Mouse (Mus musculus) stomach, embryonic 16.5 days (tissue): ENCODE measurements around the gene Cd163l1. TPM values are rescaled to one million over a fixed set of nuclear protein-coding genes. Genes with fewer than 3 reads are reported as not detected.

Experiments
- ATAC-seq: fragments of 200-750 bp; cut with Nextera tagmentation; 2 replicates; pipeline ENCODE4 v1.8.0; 2017; ENCODE audit warnings: moderate number of reproducible peaks, moderate TSS enrichment; ENCODE audit not compliant: insufficient read depth, low FRiP score
- H3K27ac ChIP-seq: fragments of 300-500 bp; sonication (generic); 2 replicates; pipeline ENCODE4 v1.5.1; 2014; ENCODE audit warnings: low read length
- H3K27me3 ChIP-seq: fragments of 300-500 bp; sonication (generic); 2 replicates; pipeline ENCODE4 v1.6.1; 2014; ENCODE audit warnings: low read length, control low read depth, mixed read lengths; ENCODE audit not compliant: control insufficient read depth, insufficient read depth
- H3K36me3 ChIP-seq: fragments of 300-500 bp; sonication (generic); 2 replicates; pipeline ENCODE4 v1.6.1; 2014; ENCODE audit warnings: low read length; ENCODE audit not compliant: control insufficient read depth, insufficient read depth
- H3K4me1 ChIP-seq: fragments of 300-500 bp; sonication (generic); 2 replicates; pipeline ENCODE4 v1.6.1; 2014; ENCODE audit warnings: low read length, control low read depth, mixed read lengths; ENCODE audit not compliant: control insufficient read depth, insufficient read depth
- H3K4me2 ChIP-seq: fragments of 300-500 bp; sonication (generic); 2 replicates; pipeline ENCODE4 v1.6.1; 2014; ENCODE audit warnings: low read depth, low read length, mixed read lengths
- H3K4me3 ChIP-seq: fragments of 300-500 bp; sonication (generic); replicated peaks from 2 replicates; pipeline ENCODE4 v1.5.1; 2014; ENCODE audit warnings: mild to moderate bottlenecking, low read length
- H3K9ac ChIP-seq: fragments of 300-500 bp; sonication (generic); 2 replicates; pipeline ENCODE4 v1.6.1; 2014; ENCODE audit warnings: low read length
- H3K9me3 ChIP-seq: fragments of 300-500 bp; sonication (generic); replicated peaks from 2 replicates; pipeline ENCODE4 v1.6.1; 2016; ENCODE audit warnings: low read length, control low read depth; ENCODE audit not compliant: control insufficient read depth
- WGBS: fragments of 180-500 bp; shearing (Covaris S2); extraction: QIAGEN DNeasy Blood & Tissue Kit; methylation state at CpG from one replicate; pipeline ENCODE4 v1.1.7; 2014; 5-methylcytosine and 5-hydroxymethylcytosine counted together
- polyA plus RNA-seq: library from polyadenylated mRNA; unstranded; fragments of >200 nt; fragmentation: Nextera tagmentation; extraction: Ambion mirVana; gene quantifications from 2 replicates; pipeline ENCODE4 v1.2.1, GENCODE M21; 2015

Cd163l1 gene
- polyA plus RNA-seq, 1 experiment from 2014 or later, result 0.10 TPM

DNA sequence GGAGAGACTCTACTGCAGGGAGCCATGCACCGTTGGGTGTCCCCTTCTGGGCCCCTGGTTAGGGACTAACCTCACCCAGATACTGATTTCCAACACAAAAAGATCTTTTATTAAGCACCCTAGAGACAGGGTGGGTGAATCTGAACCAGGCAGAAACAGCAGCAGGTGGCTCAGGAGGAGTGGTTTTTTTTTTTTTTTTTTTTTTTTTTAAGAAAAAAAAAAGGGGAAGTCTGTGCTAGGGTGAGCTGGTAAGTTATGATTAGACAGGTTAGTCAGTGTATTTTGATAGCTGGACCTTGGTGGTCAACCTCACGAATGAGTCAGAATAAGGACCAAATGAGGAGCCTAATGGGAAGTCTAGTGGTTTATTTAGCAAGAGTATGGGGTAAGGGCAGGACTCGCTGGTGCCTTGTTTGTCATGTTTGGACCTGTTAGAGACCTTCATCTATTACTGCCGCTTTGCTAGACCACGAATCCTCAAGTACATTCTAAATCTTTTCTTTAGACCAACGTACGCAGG, 35.8 kb downstream of the Cd163l1 start:
- 77% methylated on average over 7 of the region's 7 CpGs for WGBS
- Histone ChIP-seq H3K27me3 (no peaks in the 10 kb centered on the region), H3K4me1 (no peaks in the 10 kb centered on the region), H3K4me2 (no peak overlapping the region), H3K9me3 (no peaks in the 10 kb centered on the region), H3K36me3 (no peaks in the 10 kb centered on the region), H3K4me3 (no peak overlapping the region), H3K27ac (no peak overlapping the region), H3K9ac (no peak overlapping the region)
- no peak for ATAC-seq

Other genes starting within 250 kb of the Cd163l1 start
- 0.24 and 0.34 TPM in 2 replicates for gene 6430531B16Rik, start 239.5 kb upstream of the Cd163l1 start, polyA plus RNA-seq
- gene Adam8, start 225.7 kb upstream of the Cd163l1 start, polyA plus RNA-seq, result 3.0 and 4.1 TPM in 2 replicates
- gene Zfp511, start 181.9 kb upstream of the Cd163l1 start, polyA plus RNA-seq, result 34.1 and 35.0 TPM in 2 replicates
- 40.5 and 42.3 TPM in 2 replicates for gene Tubgcp2, start 181.6 kb upstream of the Cd163l1 start, polyA plus RNA-seq
- 0.05 TPM in 1 of 2 replicates, not detected in the other for gene Msx3, start 169.2 kb upstream of the Cd163l1 start, polyA plus RNA-seq
- 3.7 and 5.6 TPM in 2 replicates for gene Caly, start 135.7 kb upstream of the Cd163l1 start, polyA plus RNA-seq
- gene Prap1, start 124.9 kb upstream of the Cd163l1 start, polyA plus RNA-seq, result 139 and 141 TPM in 2 replicates
- gene Fuom, start 115.8 kb upstream of the Cd163l1 start, polyA plus RNA-seq, result 37.0 and 38.7 TPM in 2 replicates
- 31.4 and 31.9 TPM in 2 replicates for gene Paox, start 102.5 kb upstream of the Cd163l1 start, polyA plus RNA-seq
- 156 and 158 TPM in 2 replicates for gene Echs1, start 101.8 kb upstream of the Cd163l1 start, polyA plus RNA-seq
- 20.2 and 22.8 TPM in 2 replicates for gene Mtg1, start 80.7 kb upstream of the Cd163l1 start, polyA plus RNA-seq
- gene Sprn, start 63.4 kb upstream of the Cd163l1 start, polyA plus RNA-seq, result 0.96 and 1.1 TPM in 2 replicates
- gene Olfr522, start 53.5 kb upstream of the Cd163l1 start, polyA plus RNA-seq, result not detected in 2 replicates
- gene Olfr523, start 45.0 kb upstream of the Cd163l1 start, polyA plus RNA-seq, result not detected in 2 replicates
- not detected in 2 replicates for gene Olfr524, start 12.3 kb upstream of the Cd163l1 start, polyA plus RNA-seq
- gene 5830411N06Rik, start 29.0 kb downstream of the Cd163l1 start, polyA plus RNA-seq, result not detected in 2 replicates
- gene Olfr525, start 102.6 kb downstream of the Cd163l1 start, polyA plus RNA-seq, result not detected in 2 replicates
- not detected in 2 replicates for gene Olfr527, start 115.8 kb downstream of the Cd163l1 start, polyA plus RNA-seq
- not detected in 2 replicates for gene Olfr60, start 143.4 kb downstream of the Cd163l1 start, polyA plus RNA-seq
- gene Olfr530, start 158.1 kb downstream of the Cd163l1 start, polyA plus RNA-seq, result not detected in 2 replicates
- gene Olfr531, start 184.7 kb downstream of the Cd163l1 start, polyA plus RNA-seq, result not detected in 2 replicates
- not detected in 2 replicates for gene Olfr532, start 203.4 kb downstream of the Cd163l1 start, polyA plus RNA-seq
- gene Olfr533, start 245.1 kb downstream of the Cd163l1 start, polyA plus RNA-seq, result not detected in 2 replicates